Mouse (Mus musculus): Measurements from ENCODE around the gene Gm10964.
"Not testable (repeated sequence)": the region's sequence is repeated elsewhere in the genome, so short reads cannot be mapped to it uniquely, and the experiment has no call there.

The Gm10964 gene

GRCm38 (mm10) chr3:103778660-103779059 lies 39.5 kb downstream of the Gm10964 start:
- DNase-seq (ENCODE audit: low spot score in 2 of 2): no peak

DNA sequence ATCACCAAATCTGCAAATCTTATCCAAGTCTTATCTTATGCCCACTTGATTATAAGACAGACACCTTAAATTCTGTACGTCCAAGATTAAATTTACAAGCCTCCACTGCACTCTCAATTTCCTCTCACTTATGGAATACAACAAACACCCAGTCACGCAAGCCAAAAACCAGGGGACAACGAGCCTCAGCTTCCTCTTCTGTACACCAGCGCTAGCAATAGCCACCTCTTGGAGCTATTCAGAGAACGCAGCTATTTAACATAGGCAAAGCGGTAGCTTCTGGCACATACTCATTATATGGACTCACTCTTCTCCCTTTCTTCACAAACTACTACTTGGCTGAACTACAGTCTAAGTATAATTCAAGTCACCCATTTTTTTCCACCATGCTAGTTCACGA lies 40.0 kb downstream of the Gm10964 start:
- DNase-seq (ENCODE audit: low spot score in 2 of 2): no peak

DNA sequence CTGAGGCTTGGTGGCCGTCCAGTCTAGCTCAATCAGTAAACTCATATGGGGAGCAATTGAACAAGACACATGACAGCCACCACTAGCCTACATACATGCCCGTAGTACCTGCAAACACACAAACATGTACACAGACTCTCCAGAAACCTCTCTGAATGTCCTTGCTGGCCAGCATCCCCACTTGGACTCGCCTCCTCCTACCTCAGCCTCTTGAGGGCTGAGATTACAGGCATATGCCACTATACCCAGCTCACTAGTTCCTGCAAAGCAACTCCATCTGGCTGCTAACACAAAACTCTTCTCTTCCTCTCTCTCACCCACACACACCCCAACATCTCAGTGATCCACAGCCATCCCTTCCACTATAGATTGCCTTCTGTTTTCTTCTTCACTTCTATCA lies 41.1 kb downstream of the Gm10964 start:
- DNase-seq (ENCODE audit: low spot score in 2 of 2): no peak

- no peak for DNase-seq (ENCODE audit: low spot score in 2 of 2)
These were observed 41.6 kb downstream of the Gm10964 start for GRCm38 (mm10) chr3:103780777-103781176.

DNA sequence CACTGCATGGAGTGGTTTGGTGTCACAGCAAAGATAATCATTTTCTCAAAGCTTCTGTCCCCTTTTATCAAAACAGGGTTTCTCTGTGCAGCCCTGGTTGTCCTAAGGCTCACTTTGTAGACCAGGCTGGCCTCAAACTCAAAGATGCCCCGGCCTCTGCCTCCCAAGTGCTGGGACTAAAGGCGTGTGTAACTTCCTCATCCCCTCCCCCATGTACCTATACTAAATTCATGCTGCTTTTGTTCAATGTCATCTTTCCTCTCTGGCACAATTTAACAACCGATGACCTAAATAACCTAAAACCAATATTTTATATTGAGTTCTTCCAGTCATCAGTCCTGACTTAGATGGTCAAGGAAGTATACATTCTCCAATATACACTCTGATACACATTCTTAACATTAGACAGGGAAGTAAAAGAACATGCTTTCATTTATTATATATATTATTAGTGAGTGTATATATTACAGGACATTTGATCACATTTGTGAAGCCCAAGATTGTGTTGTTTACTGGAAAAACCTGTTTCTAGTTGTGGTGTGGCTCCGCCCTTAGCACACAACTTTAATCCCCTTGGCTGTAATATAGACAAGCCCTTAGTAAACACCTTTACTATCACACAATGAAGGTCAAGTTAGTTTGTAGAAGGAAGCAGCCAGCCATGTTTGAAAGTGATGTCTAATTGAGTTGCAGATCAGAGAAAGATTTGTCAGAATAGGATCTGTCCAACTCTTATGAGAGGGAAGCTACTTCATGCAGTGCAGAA lies 43.9 kb downstream of the Gm10964 start:
- no peak for DNase-seq (ENCODE audit: low spot score in 2 of 2)

GRCm38 (mm10) chr3:103787225-103787624 lies 48.1 kb downstream of the Gm10964 start:
- DNase-seq (ENCODE audit: low spot score in 2 of 2): no peak

GRCm38 (mm10) chr3:103789096-103789495 lies 49.9 kb downstream of the Gm10964 start:
- DNase-seq (ENCODE audit: low spot score in 2 of 2): no peak

DNA sequence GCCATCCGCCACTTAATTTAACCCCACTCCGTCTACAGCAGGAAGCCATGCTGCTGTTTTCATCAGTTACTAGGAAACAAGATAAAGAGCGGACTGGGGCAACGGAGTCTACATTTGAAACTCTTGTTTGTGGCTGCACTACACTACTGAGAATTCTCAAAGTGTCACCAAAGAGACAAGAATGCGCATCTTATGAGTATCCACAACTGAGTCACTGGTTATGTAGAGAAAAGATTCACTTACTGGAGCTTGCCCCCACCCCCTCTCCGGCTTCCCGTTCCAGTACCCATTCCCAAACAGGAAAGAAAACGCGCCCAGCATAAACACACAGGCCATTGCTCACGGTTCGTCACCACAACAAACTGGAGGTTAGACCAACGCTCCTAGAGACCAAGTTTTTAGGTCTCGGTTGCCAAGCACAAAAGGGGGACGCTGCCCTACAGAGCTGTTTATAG lies 50.8 kb downstream of the Gm10964 start:
- no peak for DNase-seq (ENCODE audit: low spot score in 2 of 2)

DNA sequence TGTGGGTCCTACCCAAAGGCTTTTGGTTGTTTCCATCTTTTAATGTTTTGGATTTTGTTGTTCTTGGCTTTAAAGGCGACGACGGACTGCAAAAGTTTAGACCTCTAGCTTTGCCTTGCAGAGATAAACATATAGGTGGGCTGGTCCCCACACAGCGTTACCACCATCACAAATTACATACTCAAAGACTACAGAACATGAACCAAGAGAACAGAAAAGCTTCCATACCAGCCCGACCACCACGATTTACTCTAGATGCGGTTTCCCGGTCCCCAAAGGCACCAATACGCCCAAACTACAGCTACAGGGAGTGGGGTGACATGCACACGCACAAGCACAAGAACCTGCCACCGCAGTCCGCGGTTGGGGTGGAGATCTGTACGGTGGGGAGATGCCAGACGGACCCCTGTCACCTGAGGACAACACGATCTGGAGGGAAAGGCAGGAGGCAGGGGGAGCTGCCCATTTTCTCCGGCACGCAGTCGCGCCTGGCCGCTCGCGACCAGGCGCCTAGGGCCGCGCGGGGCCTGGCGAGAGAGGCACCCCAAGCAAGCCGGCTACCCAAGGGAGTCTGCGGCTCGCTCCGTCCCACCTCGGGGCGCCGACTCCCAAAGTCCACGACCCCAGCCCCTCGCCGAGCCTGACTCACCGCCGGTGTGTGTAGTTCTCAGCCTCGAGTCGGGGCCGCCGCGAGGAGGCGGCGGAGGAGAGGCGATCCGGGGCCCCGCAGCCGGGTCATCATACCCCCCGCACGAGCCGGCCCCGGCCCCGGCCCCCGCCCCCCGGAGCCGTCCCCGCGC lies 51.4 kb downstream of the Gm10964 start:
- peak in 1 of 2 experiments; percentile 43 for DNase-seq (ENCODE audit: low spot score in 2 of 2)

- DNase-seq (ENCODE audit: low spot score in 2 of 2): peak; percentile 88 to 93
These were observed 52.3 kb downstream of the Gm10964 start, which contains the start of gene Hipk1 for GRCm38 (mm10) chr3:103791230-103792110. Gene Hipk1, minus strand, starts transcription at chr3:103791563.

GRCm38 (mm10) chr3:103792111-103792406 lies 52.9 kb downstream of the Gm10964 start:
- DNase-seq (ENCODE audit: low spot score in 2 of 2): not testable (repeated sequence)

DNA sequence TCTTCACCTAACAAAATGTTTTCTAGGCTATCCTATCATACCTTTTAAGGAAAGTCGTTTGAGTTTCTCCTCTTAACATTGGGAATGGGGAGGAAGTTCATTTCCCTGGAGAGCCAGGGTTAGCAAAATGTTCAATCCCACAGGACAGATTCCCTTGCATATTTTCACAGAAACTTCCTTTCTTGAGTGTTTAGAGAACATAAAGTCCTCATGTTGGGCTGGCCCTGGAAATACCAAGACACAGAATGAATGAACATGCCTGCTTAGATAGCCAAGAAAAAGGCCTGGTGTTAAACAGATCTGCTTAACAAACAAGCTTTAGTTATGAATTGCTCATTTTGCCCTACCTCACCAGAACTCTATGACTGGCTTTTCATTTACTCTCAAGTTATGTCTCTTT lies 53.4 kb downstream of the Gm10964 start:
- DNase-seq (ENCODE audit: low spot score in 2 of 2): no peak

All from frontal cortex, postnatal 10 days (tissue).